Mouse (Mus musculus) spleen, adult 2 months (tissue): Measurements from ENCODE around the gene Nfu1.

Experiments
- CTCF ChIP-seq: fragments of 200-500 bp; IDR thresholded peaks from 2 replicates; pipeline ENCODE4 v1.5.1; 2011; ENCODE audit warnings: mild to moderate bottlenecking, inconsistent platforms; ENCODE audit not compliant: insufficient read depth, insufficient read length, insufficient replicate concordance; ENCODE audit errors: extremely low read depth
- POLR2A ChIP-seq: fragments of 200-500 bp; IDR thresholded peaks from 2 replicates; pipeline ENCODE4 v1.6.1; 2011; ENCODE audit warnings: low read depth, low read length, inconsistent platforms

- TF ChIP-seq CTCF (no peak), POLR2A (no peak)
Measured at GRCm38 (mm10) chr6:86997360-86997759, 11.7 kb upstream of the Nfu1 start.
